Mouse (Mus musculus) C2C12 (cell line): ENCODE data around the gene Gm21897. TPM values are rescaled to one million over a fixed set of nuclear protein-coding genes. Genes with fewer than 3 reads are reported as not detected.

Experiments
- H3K27me3 ChIP-seq: one replicate; pipeline ENCODE4 v1.6.1; 2011; ENCODE audit not compliant: control insufficient read depth, insufficient read depth, insufficient read length
- H3K36me3 ChIP-seq: one replicate; pipeline ENCODE4 v1.6.1; 2011; ENCODE audit not compliant: control insufficient read depth, insufficient read depth
- H3K4me3 ChIP-seq: one replicate; pipeline ENCODE4 v1.5.1; 2011; ENCODE audit warnings: mild to moderate bottlenecking, control low read depth; ENCODE audit not compliant: poor library complexity, insufficient read depth, severe bottlenecking
- H3K79me2 ChIP-seq: one replicate; pipeline ENCODE4 v1.6.1; 2011; ENCODE audit not compliant: control insufficient read depth, insufficient read depth
- H3K79me3 ChIP-seq: one replicate; pipeline ENCODE4 v1.6.1; 2011; ENCODE audit warnings: low read depth, control low read depth
- H3ac ChIP-seq: one replicate; pipeline ENCODE3; 2011; ENCODE audit warnings: low read depth; ENCODE audit not compliant: control insufficient read depth, insufficient read length
- CEBPB ChIP-seq: IDR thresholded peaks from one replicate; pipeline ENCODE4 v1.6.1; 2011; ENCODE audit warnings: low read depth, mild to moderate bottlenecking, control low read depth, moderate library complexity
- CTCF ChIP-seq: IDR thresholded peaks from one replicate; pipeline ENCODE4 v1.5.1; 2011; ENCODE audit not compliant: control insufficient read depth, insufficient read depth, insufficient read length
- FOSL1 ChIP-seq: IDR thresholded peaks from one replicate; pipeline ENCODE4 v1.8.0; 2011; ENCODE audit warnings: mild to moderate bottlenecking, low read length; ENCODE audit not compliant: poor library complexity, insufficient read depth, severe bottlenecking
- MAX ChIP-seq: IDR thresholded peaks from one replicate; pipeline ENCODE4 v1.6.1; 2011; ENCODE audit warnings: mild to moderate bottlenecking, control low read depth
- MYOD1 ChIP-seq: IDR thresholded peaks from one replicate; pipeline ENCODE4 v1.6.1; 2011; ENCODE audit warnings: low read depth; ENCODE audit not compliant: control insufficient read depth, insufficient read length
- MYOG ChIP-seq: IDR thresholded peaks from one replicate; pipeline ENCODE4 v1.6.1; 2011; ENCODE audit not compliant: control insufficient read depth, insufficient read length; ENCODE audit errors: extremely low read depth
- USF1 ChIP-seq: IDR thresholded peaks from one replicate; pipeline ENCODE4 v1.6.1; 2011; ENCODE audit warnings: low read depth, mild to moderate bottlenecking, control low read depth, moderate library complexity
- polyA plus RNA-seq: library from polyadenylated mRNA; unstranded; fragments of >200 nt; fragmentation: generic; extraction: Trizol; gene quantifications from one replicate; pipeline ENCODE4 v1.2.1, GENCODE M21; 2012; ENCODE audit warnings: missing spikeins

Gm21897 gene
- polyA plus RNA-seq, 1 experiment: not detected

DNA sequence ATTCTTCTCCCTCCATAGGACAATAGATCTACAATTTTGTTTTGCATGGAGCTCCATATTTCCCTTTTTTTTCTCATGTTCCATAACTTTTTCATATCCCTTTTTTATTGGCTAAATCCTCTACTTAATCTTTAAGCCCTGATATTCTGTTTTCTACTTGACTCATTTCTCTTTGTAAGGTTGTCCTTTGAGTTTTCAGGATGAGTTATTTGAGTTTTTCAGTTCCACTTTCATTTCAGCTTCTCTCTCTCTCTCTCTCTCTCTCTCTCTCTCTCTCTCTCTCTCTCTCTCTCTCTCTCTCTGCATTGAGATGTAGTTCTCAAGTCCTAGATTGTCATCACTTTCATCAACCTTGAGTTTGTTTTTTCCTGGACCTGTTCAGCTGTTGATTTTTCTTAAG, 17.3 kb downstream of the Gm21897 start:
- H3K4me3 ChIP-seq: no peak overlapping the region
- no peaks in the 10 kb centered on the region for H3K79me2 ChIP-seq
- H3K27me3 ChIP-seq: no peaks in the 10 kb centered on the region
- TF ChIP-seq FOSL1 (no peak), MAX (no peak), CTCF (no peak), USF1 (no peak), MYOG (no peak), CEBPB (no peak), MYOD1 (no peak)
- no peaks in the 10 kb centered on the region for H3K79me3 ChIP-seq
- no peak overlapping the region for H3ac ChIP-seq
- H3K36me3 ChIP-seq: no peaks in the 10 kb centered on the region

DNA sequence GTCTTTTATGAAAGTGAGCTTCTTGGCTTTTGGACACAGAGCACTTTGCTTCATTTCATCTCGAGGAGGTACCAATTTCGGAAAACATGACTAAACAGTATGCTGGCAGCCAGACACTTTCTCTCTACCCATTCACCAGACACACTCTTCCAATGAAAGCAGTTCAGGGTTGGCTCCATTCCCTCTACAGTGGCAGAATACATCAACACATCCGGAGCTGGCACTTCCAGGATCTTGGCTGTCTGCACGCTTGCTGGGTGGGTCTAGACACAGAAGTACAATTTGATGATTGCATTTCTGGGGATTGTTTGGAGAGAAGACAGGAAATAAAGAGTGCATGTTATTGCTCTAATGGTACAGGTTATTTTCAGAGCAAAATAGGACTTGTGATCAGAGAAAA, 21.8 kb downstream of the Gm21897 start:
- no peaks in the 10 kb centered on the region for H3K27me3 ChIP-seq
- no peak for TF ChIP-seq MAX
- no peak for TF ChIP-seq CTCF
- TF ChIP-seq USF1: no peak
- no peak overlapping the region for H3K4me3 ChIP-seq
- no peaks in the 10 kb centered on the region for H3K36me3 ChIP-seq
- H3ac ChIP-seq: no peak overlapping the region
- H3K79me3 ChIP-seq: no peaks in the 10 kb centered on the region
- no peaks in the 10 kb centered on the region for H3K79me2 ChIP-seq

DNA sequence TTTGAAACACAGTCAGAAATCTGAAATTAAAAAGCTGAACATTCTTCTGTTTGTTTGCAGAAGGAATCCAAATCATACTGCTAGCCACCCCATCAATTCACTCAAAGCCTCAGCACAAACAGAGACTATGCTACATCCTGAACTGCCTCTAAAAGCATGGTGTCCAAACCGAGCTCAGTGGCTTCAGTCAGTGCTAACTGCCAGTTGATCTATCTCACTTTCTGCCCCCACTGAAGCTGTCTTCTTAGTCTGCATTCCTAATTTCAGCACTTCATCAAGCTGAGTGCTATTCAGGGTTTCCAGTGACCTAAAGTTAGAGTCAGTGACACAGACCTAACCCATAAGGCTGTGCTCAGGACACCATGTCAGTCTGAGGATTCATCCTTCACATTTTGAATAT, 28.8 kb downstream of the Gm21897 start:
- Histone ChIP-seq H3K27me3 (no peaks in the 10 kb centered on the region), H3K36me3 (no peaks in the 10 kb centered on the region), H3ac (no peak overlapping the region), H3K79me2 (no peaks in the 10 kb centered on the region), H3K79me3 (no peaks in the 10 kb centered on the region), H3K4me3 (no peak overlapping the region)
- TF ChIP-seq CEBPB: no peak
- no peak for TF ChIP-seq CTCF
- TF ChIP-seq FOSL1: no peak
- TF ChIP-seq MYOG: no peak
- no peak for TF ChIP-seq USF1
- no peak for TF ChIP-seq MYOD1
- no peak for TF ChIP-seq MAX

GRCm38 (mm10) chr16:15349381-15349780, 32.1 kb downstream of the Gm21897 start:
- H3K79me3 ChIP-seq: no peaks in the 10 kb centered on the region
- no peaks in the 10 kb centered on the region for H3K36me3 ChIP-seq
- TF ChIP-seq FOSL1 (no peak), CEBPB (no peak), MYOD1 (no peak), MYOG (no peak), USF1 (no peak), MAX (no peak), CTCF (no peak)
- no peak overlapping the region for H3K4me3 ChIP-seq
- H3K79me2 ChIP-seq: no peaks in the 10 kb centered on the region
- H3K27me3 ChIP-seq: no peaks in the 10 kb centered on the region
- H3ac ChIP-seq: no peak overlapping the region

DNA sequence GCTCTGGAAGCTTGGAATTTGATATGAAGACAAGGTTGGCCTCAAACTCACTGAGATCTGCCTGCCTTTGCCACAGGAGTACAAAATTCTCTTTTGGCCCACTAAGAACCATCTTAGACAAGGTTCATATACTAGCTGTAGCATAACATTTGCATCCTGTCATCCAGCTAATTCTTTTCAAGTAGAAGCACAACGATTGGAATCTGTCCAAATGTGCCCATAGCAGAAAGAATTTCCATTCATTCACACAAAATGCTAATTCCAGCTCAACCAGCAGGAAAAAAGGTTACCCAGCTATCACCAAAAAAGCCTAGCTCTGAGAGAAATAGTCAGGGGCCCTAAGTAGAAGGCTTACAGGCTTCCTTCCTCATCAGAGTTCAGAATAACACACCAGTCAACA, 34.0 kb downstream of the Gm21897 start:
- Histone ChIP-seq H3K36me3 (no peaks in the 10 kb centered on the region), H3K4me3 (no peak overlapping the region)

DNA sequence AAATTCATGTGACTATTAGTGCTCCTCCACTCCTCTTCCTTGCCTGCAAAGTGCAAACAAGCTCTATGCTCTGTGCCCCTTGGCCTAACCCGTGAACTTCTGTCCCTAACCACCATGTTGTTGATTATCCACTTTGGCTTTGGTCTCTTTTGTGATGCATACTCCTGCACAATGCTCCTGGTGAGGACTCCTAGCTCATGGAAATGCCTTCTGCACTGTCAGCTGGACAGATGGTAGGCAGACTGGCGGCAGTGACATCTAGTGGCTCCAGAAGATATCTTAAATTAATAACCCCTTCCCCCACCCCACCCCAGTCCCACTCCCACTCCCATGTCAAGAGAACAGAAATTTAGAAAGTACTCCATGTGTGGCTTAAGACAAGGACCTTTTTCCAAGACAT, 35.1 kb downstream of the Gm21897 start:
- TF ChIP-seq FOSL1 (no peak), CEBPB (no peak), MYOD1 (no peak), USF1 (no peak), CTCF (no peak), MYOG (no peak), MAX (no peak)
- Histone ChIP-seq H3ac (no peak overlapping the region), H3K36me3 (no peaks in the 10 kb centered on the region), H3K79me2 (no peaks in the 10 kb centered on the region), H3K79me3 (no peaks in the 10 kb centered on the region), H3K27me3 (no peaks in the 10 kb centered on the region), H3K4me3 (no peak overlapping the region)

More for the DNA sequence above, 34.0 kb downstream of the Gm21897 start:
- Histone ChIP-seq H3K27me3 (no peaks in the 10 kb centered on the region), H3K79me2 (no peaks in the 10 kb centered on the region), H3K79me3 (no peaks in the 10 kb centered on the region), H3ac (no peak overlapping the region)
- TF ChIP-seq MYOG (no peak), USF1 (no peak), MYOD1 (no peak), CEBPB (no peak), CTCF (no peak), FOSL1 (no peak), MAX (no peak)
